Mouse (Mus musculus): ENCODE results near the gene Clns1a. TPM values are rescaled to one million over a fixed set of nuclear protein-coding genes. Genes with fewer than 3 reads are reported as not detected.
A peak's percentile ranks its signal among the peaks of the same experiment; 100 is the strongest.

The Clns1a gene
- 140 and 172 TPM in 2 replicates for total RNA-seq (2012; rRNA removed)
- 305 and 306 TPM in 2 replicates for total RNA-seq (2014; rRNA removed)
- 240 and 284 TPM in 2 replicates for polyA plus RNA-seq (2012; ENCODE audit: insufficient read length, low read depth)

DNA sequence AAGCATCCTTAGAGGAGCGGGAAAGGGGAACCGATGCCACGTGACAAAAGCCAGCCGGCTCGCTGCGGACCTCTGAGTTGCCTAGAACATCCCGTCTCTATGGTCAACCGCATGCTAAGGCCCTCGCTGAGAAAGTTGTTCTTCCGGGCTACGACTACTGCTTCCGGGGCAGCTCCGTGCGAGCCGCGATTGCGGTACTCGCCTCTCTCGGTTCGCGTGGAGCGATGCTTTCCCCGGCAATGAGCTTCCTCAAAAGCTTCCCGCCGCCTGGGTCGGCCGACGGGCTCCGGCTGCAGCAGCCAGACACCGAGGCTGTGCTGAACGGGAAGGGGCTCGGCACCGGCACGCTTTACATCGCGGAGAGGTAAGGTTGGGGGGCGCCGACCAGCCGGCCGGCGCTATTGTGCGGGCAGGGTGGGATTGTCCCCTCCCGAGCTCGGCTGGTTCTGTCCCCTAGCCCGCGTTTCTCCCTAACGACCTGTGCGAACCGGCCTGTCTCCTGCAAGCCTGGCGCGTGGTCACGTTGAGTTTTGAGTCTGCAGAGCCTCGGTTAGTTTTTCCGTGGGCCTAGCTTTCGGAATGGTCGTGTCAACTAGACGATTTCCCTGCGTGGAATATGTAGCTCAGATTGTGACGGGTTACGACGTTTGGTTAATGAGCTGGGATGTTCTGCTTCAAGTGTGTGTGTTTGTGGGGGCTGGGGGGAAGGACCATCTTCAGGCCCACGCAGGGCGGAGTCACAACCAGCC is at the start of gene Clns1a:
Gene Clns1a (plus strand): TSS at position 129 of the 749 bp plus-strand sequence.
- DNase-seq (ENCODE audit: extremely low read depth) = peak; percentile 95
- dilution Hi-C loops (cut with MboI; ENCODE audit: extremely low pct_ligation_motif_present, extremely low pct_unique_long_range_greater_than_20kb, low sequenced_read_pairs) = no loop called here
- Histone ChIP-seq H3K36me3 (replicated peaks in 1 of 2; ENCODE audit: control insufficient read depth in 1 of 2, insufficient read depth in 1 of 2, low read length in 1 of 2) (peaks cover 2 to 49% of the 10 kb centered on the region in 2 experiments), H3K9ac (ENCODE audit: insufficient read depth, low read depth) (peak within 1 kb of the TSS; percentile 65), H3K4me2 (ENCODE audit: insufficient read depth, low read depth, poor library complexity, severe bottlenecking) (peak within 1 kb of the TSS; percentile 54), H3K4me1 (ENCODE audit: control insufficient read depth in 1 of 2, insufficient read depth in 2 of 2) (peaks cover 0 to 47% of the 10 kb centered on the region in 2 experiments; a peak in 2 of 4 replicates), H3K27me3 (replicated peaks) (no peaks in the 10 kb centered on the region), H3K9me3 (replicated peaks; ENCODE audit: low read length) (peaks cover 4% of the 10 kb centered on the region), H3K4me3 (replicated peaks in 1 of 3; ENCODE audit: low read depth in 2 of 3, low read length in 2 of 3, poor library complexity in 1 of 3) (peak within 1 kb of the TSS; percentile 74 to 99 (median 89)), H3K27ac (ENCODE audit: insufficient read depth, low read depth) (peak within 1 kb of the TSS; percentile 31), H3K79me2 (replicated peaks; ENCODE audit: control insufficient read depth, extremely low read depth, insufficient read depth, poor library complexity, severe bottlenecking) (peaks cover 45% of the 10 kb centered on the region)
- in situ Hi-C loops (cut with MboI; ENCODE audit: low pct_ligation_motif_present, low pct_unique_long_range_greater_than_20kb, low sequenced_read_pairs) = loop anchor here (25.0 kb wide), 1 partner anchor 259 kb away; no protein-coding TSS in a partner anchor
- TF ChIP-seq MAFK (IDR thresholded peaks at IDR 0.05; ENCODE audit: insufficient replicate concordance, low read length) = no peak
- TF ChIP-seq EP300 (IDR thresholded peaks at IDR 0.05; ENCODE audit: low read length) = 0 out of 2 replicates have a peak, but pooled peaks have one; percentile 46
- peak; percentile 81 for TF ChIP-seq TBP (conservative IDR thresholded peaks at IDR 0.05; ENCODE audit: low read depth, low read length)
- no peak; the same call in 1 of the 2 replicates for TF ChIP-seq CHD1 (IDR thresholded peaks at IDR 0.05; ENCODE audit: low read depth, low read length)
- TF ChIP-seq RCOR1 (conservative IDR thresholded peaks at IDR 0.05; ENCODE audit: low read depth, low read length) = 0 out of 2 replicates have a peak, but pooled peaks have one; percentile 61
- no peak for TF ChIP-seq SMC3 (IDR thresholded peaks at IDR 0.05; ENCODE audit: low read depth, low read length)
- TF ChIP-seq UBTF (IDR thresholded peaks at IDR 0.05; ENCODE audit: low read depth, low read length) = peak; percentile 33; the same call in 1 of the 2 replicates
- TF ChIP-seq CHD2 (IDR thresholded peaks at IDR 0.05; ENCODE audit: low read length) = peak; percentile 94
- TF ChIP-seq ZC3H11A (IDR thresholded peaks at IDR 0.05; ENCODE audit: low read depth, low read length) = no peak
- TF ChIP-seq SIN3A (IDR thresholded peaks at IDR 0.05; ENCODE audit: low read length) = peak; percentile 98
- TF ChIP-seq IRF4 (IDR thresholded peaks at IDR 0.05; ENCODE audit: low read depth, low read length) = peak; percentile 77; the same call in 1 of the 2 replicates
- TF ChIP-seq USF1 (IDR thresholded peaks at IDR 0.05; ENCODE audit: low read depth, low read length) = peak; percentile 89
- TF ChIP-seq ZNF384 (IDR thresholded peaks at IDR 0.05; ENCODE audit: low read depth, low read length) = no peak
- TF ChIP-seq ZKSCAN1 (IDR thresholded peaks at IDR 0.05; ENCODE audit: borderline replicate concordance, low read depth, low read length) = no peak
- peak; percentile 74 for TF ChIP-seq ELF1 (IDR thresholded peaks at IDR 0.05; ENCODE audit: low read depth, low read length)
- 0 out of 2 replicates have a peak, but pooled peaks have one; percentile 57 for TF ChIP-seq MEF2A (IDR thresholded peaks at IDR 0.05; ENCODE audit: borderline replicate concordance, low read depth, low read length)
- TF ChIP-seq PAX5 (IDR thresholded peaks at IDR 0.05; ENCODE audit: low read length) = no peak
- TF ChIP-seq CTCF (conservative IDR thresholded peaks at IDR 0.05 in 1 of 2, IDR thresholded peaks at IDR 0.05 in 1 of 2; ENCODE audit: low read depth in 2 of 2, low read length in 2 of 2) = no peak
- peak; percentile 87 for TF ChIP-seq NELFE (IDR thresholded peaks at IDR 0.05; ENCODE audit: low read depth, low read length)
- TF ChIP-seq ZMIZ1 (IDR thresholded peaks at IDR 0.05; ENCODE audit: low read depth, low read length) = peak; percentile 74; the same call in 1 of the 2 replicates
- TF ChIP-seq NRF1 (IDR thresholded peaks at IDR 0.05; ENCODE audit: low read depth, low read length) = no peak
- TF ChIP-seq USF2 (conservative IDR thresholded peaks at IDR 0.05; ENCODE audit: low read depth, low read length) = peak; percentile 84
- peak; percentile 68; the same call in 1 of the 2 replicates for TF ChIP-seq MAZ (IDR thresholded peaks at IDR 0.05; ENCODE audit: low read depth, low read length)
- TF ChIP-seq MYC (IDR thresholded peaks at IDR 0.05; ENCODE audit: low read depth, low read length) = peak; percentile 100
- TF ChIP-seq ETS1 (conservative IDR thresholded peaks at IDR 0.05; ENCODE audit: low read depth, low read length) = peak; percentile 71; the same call in 1 of the 2 replicates
- TF ChIP-seq BHLHE40 (IDR thresholded peaks at IDR 0.05; ENCODE audit: low read depth, low read length) = peak; percentile 96
- TF ChIP-seq POLR2A (IDR thresholded peaks at IDR 0.05; ENCODE audit: low read depth, low read length) = peak; percentile 85
- peak; percentile 100 for TF ChIP-seq MAX (IDR thresholded peaks at IDR 0.05; ENCODE audit: low read length)
- peak; percentile 99 for TF ChIP-seq MXI1 (IDR thresholded peaks at IDR 0.05; ENCODE audit: low read depth, low read length)
- peak; percentile 94 for TF ChIP-seq HCFC1 (IDR thresholded peaks at IDR 0.05; ENCODE audit: low read depth, low read length)
- TF ChIP-seq E2F4 (IDR thresholded peaks at IDR 0.05; ENCODE audit: insufficient replicate concordance, low read depth, low read length) = peak; percentile 87; the same call in 1 of the 2 replicates
- no peak for TF ChIP-seq RAD21 (IDR thresholded peaks at IDR 0.05; ENCODE audit: low read depth, low read length)
- TF ChIP-seq GABPA (IDR thresholded peaks at IDR 0.05; ENCODE audit: insufficient replicate concordance, low read depth, low read length) = peak; percentile 55; the same call in 1 of the 2 replicates
- TF ChIP-seq TCF12 (IDR thresholded peaks at IDR 0.05; ENCODE audit: low read depth, low read length) = peak; percentile 80
- peak; percentile 62 for TF ChIP-seq POLR2AphosphoS2 (IDR thresholded peaks at IDR 0.05; ENCODE audit: low read depth, low read length)
- TF ChIP-seq JUND (conservative IDR thresholded peaks at IDR 0.05; ENCODE audit: low read depth, low read length) = 0 out of 2 replicates have a peak, but pooled peaks have one; percentile 30
- no peak for TF ChIP-seq JUN (IDR thresholded peaks at IDR 0.05; ENCODE audit: insufficient read depth, low read depth, low read length)

All from CH12.LX (cell line).